29 mouse cellular contexts compared by ENCODE assay signal in genomic region chr12:55377610-55377980, GRCm38 (mm10). TPM values are rescaled to one million over a fixed set of nuclear protein-coding genes. Genes with fewer than 3 reads are reported as not detected.
DNase-seq lines count a peak whose midpoint lies in the region; ATAC-seq lines count a peak whose summit lies in the region.
"Had no signal": no experiment of that assay in that cellular context is flagged by ENCODE, and none has a peak within 500 bp of the region (broad histone marks: within the 10 kb centered on the region; RNA-seq: fewer than 3 reads in every experiment).

No protein-coding gene starts in this region.

- no peak overlapping the region for H3K4me3 ChIP-seq in forebrain, embryonic 11.5 days (ENCODE audit: low read depth, low read length)
- H3K4me3 ChIP-seq in forebrain, embryonic 13.5 days = no peak overlapping the region
- no peak overlapping the region for H3K4me3 ChIP-seq in intestine, embryonic 15.5 days (replicated peaks)
- no peak overlapping the region for H3K4me3 ChIP-seq in stomach, embryonic 14.5 days (ENCODE audit: low read depth, low read length)
- H3K4me3 ChIP-seq: erythroblast, embryonic 14.5 days; forebrain, embryonic 12.5 days; heart, adult 2 months; heart, embryonic 12.5 days; midbrain, embryonic 15.5 days had no signal

- no peak overlapping the region for H3K4me2 ChIP-seq in forebrain, embryonic 11.5 days (ENCODE audit: low read depth, low read length, severe bottlenecking)
- no peak overlapping the region for H3K4me2 ChIP-seq in forebrain, embryonic 13.5 days
- no peak overlapping the region for H3K4me2 ChIP-seq in intestine, embryonic 15.5 days (replicated peaks)
- H3K4me2 ChIP-seq in stomach, embryonic 14.5 days (replicated peaks; ENCODE audit: low read depth, low read length) = no peak overlapping the region
- H3K4me2 ChIP-seq: forebrain, embryonic 12.5 days; heart, embryonic 12.5 days; hindbrain, embryonic 14.5 days; midbrain, embryonic 15.5 days had no signal

- no peaks in the 10 kb centered on the region for H3K27me3 ChIP-seq in forebrain, embryonic 11.5 days (ENCODE audit: control insufficient read depth, insufficient read depth, low read length)
- H3K27me3 ChIP-seq in forebrain, embryonic 13.5 days = no peaks in the 10 kb centered on the region
- H3K27me3 ChIP-seq in intestine, embryonic 15.5 days (replicated peaks) = no peaks in the 10 kb centered on the region
- H3K27me3 ChIP-seq in stomach, embryonic 14.5 days (ENCODE audit: control insufficient read depth, insufficient read depth, low read length) = no peaks in the 10 kb centered on the region
- H3K27me3 ChIP-seq: CH12.LX; forebrain, embryonic 12.5 days; heart, embryonic 12.5 days; midbrain, embryonic 15.5 days had no signal

- H3K9me3 ChIP-seq in forebrain, embryonic 11.5 days (ENCODE audit: control insufficient read depth, low read length) = no peaks in the 10 kb centered on the region
- no peaks in the 10 kb centered on the region for H3K9me3 ChIP-seq in forebrain, embryonic 13.5 days (replicated peaks)
- no peaks in the 10 kb centered on the region for H3K9me3 ChIP-seq in intestine, embryonic 15.5 days
- no peaks in the 10 kb centered on the region for H3K9me3 ChIP-seq in stomach, embryonic 14.5 days (ENCODE audit: control insufficient read depth, low read depth, low read length)
- H3K9me3 ChIP-seq: forebrain, embryonic 12.5 days; heart, embryonic 12.5 days; midbrain, embryonic 15.5 days had no signal

- 78% methylated on average over 6 of the region's 6 CpGs for whole genome bisulfite sequencing in forebrain, embryonic 11.5 days
- 66% methylated on average over 6 of the region's 6 CpGs for WGBS in forebrain, embryonic 13.5 days
- WGBS in intestine, embryonic 15.5 days = 67% methylated on average over 6 of the region's 6 CpGs
- WGBS in stomach, embryonic 14.5 days = 67% methylated on average over 6 of the region's 6 CpGs

- ATAC-seq in forebrain, embryonic 11.5 days (replicated peaks; ENCODE audit: low FRiP score) = no peak
- no peak for ATAC-seq in forebrain, embryonic 13.5 days
- ATAC-seq in intestine, embryonic 15.5 days = peak; percentile 45; the same call in 1 of the 2 replicates
- ATAC-seq in stomach, embryonic 14.5 days (ENCODE audit: insufficient number of reproducible peaks, insufficient read depth, low FRiP score, low read depth) = 0 out of 2 replicates have a peak, but pooled peaks have one; percentile 4
- ATAC-seq: midbrain, embryonic 15.5 days had no signal

- no peaks in the 10 kb centered on the region for H3K36me3 ChIP-seq in forebrain, embryonic 11.5 days (ENCODE audit: control insufficient read depth, insufficient read depth, low read length)
- no peaks in the 10 kb centered on the region; the same call in 1 of the 2 replicates for H3K36me3 ChIP-seq in forebrain, embryonic 13.5 days (ENCODE audit: poor library complexity, severe bottlenecking)
- H3K36me3 ChIP-seq in intestine, embryonic 15.5 days = no peaks in the 10 kb centered on the region
- no peaks in the 10 kb centered on the region for H3K36me3 ChIP-seq in stomach, embryonic 14.5 days (ENCODE audit: control insufficient read depth, insufficient read depth, low read length)
- H3K36me3 ChIP-seq: forebrain, embryonic 12.5 days; midbrain, embryonic 15.5 days had no signal

- peak; percentile 13 for DNase-seq in forebrain, embryonic 11.5 days (ENCODE audit: low spot score)
- DNase-seq in ES-CJ7 (ENCODE audit: low read depth, low spot score) = peak; percentile 85
- DNase-seq in spleen, postnatal 36 days (ENCODE audit: low spot score in 2 of 2) = no peak
- DNase-seq in cerebellum, adult 11-12 months = no peak
- no peak for DNase-seq in cerebellum, adult 18-20 months
- DNase-seq: adrenal gland, postnatal 10 days; cerebellum, adult 11 months; cerebellum, postnatal 14 days; gastrocnemius, postnatal 36 days; heart, adult 2 months; heart, postnatal 4 days; kidney, adult 9 months; kidney, postnatal 10 days; layer of hippocampus, adult 9-11 months; liver; lung, adult 2 months; lung, postnatal 10 days; thymus, adult 18-20 months had no signal

- H3K27ac ChIP-seq in forebrain, embryonic 11.5 days (ENCODE audit: low read depth, low read length) = no peak overlapping the region
- no peak overlapping the region for H3K27ac ChIP-seq in forebrain, embryonic 13.5 days
- H3K27ac ChIP-seq in intestine, embryonic 15.5 days = 0 out of 2 replicates have a peak overlapping the region, but pooled peaks have one; percentile 34
- peak overlapping the region; percentile 22; the same call in 1 of the 2 replicates for H3K27ac ChIP-seq in stomach, embryonic 14.5 days (ENCODE audit: low read length)
- H3K27ac ChIP-seq: forebrain, embryonic 12.5 days; heart, adult 2 months; hindbrain, embryonic 14.5 days; liver, embryonic 14.5 days; macrophage; midbrain, embryonic 15.5 days had no signal

- no peaks in the 10 kb centered on the region for H3K4me1 ChIP-seq in forebrain, embryonic 11.5 days (replicated peaks; ENCODE audit: control insufficient read depth, insufficient read depth, low read length)
- no peaks in the 10 kb centered on the region for H3K4me1 ChIP-seq in forebrain, embryonic 13.5 days
- H3K4me1 ChIP-seq in intestine, embryonic 15.5 days (replicated peaks) = no peaks in the 10 kb centered on the region
- H3K4me1 ChIP-seq in stomach, embryonic 14.5 days (ENCODE audit: control insufficient read depth, insufficient read depth, low read length) = no peaks in the 10 kb centered on the region
- H3K4me1 ChIP-seq: forebrain, embryonic 12.5 days; heart, embryonic 12.5 days; midbrain, embryonic 15.5 days had no signal

- H3K9ac ChIP-seq in forebrain, embryonic 11.5 days (ENCODE audit: low read length) = no peak overlapping the region
- no peak overlapping the region for H3K9ac ChIP-seq in forebrain, embryonic 13.5 days
- H3K9ac ChIP-seq in intestine, embryonic 15.5 days = no peak overlapping the region
- H3K9ac ChIP-seq in stomach, embryonic 14.5 days (replicated peaks; ENCODE audit: low read depth, low read length) = no peak overlapping the region
- H3K9ac ChIP-seq: forebrain, embryonic 12.5 days; heart, embryonic 12.5 days; hindbrain, embryonic 14.5 days; liver, embryonic 14.5 days; midbrain, embryonic 15.5 days had no signal

RNA-seq across cellular contexts. Expression of gene Psma6, which starts 6.4 kb away (rescaled TPM):
- 425 and 448 TPM in 2 replicates for polyA plus RNA-seq in forebrain, embryonic 11.5 days (2014; fragmentation: Nextera tagmentation; extraction: Ambion mirVana)
- polyA plus RNA-seq in forebrain, embryonic 13.5 days (2015; fragmentation: Nextera tagmentation; extraction: Ambion mirVana) = 505 and 510 TPM in 2 replicates
- 413 and 421 TPM in 2 replicates for polyA plus RNA-seq in intestine, embryonic 15.5 days (2015; fragmentation: Nextera tagmentation; extraction: Ambion mirVana)
- 421 and 424 TPM in 2 replicates for polyA plus RNA-seq in stomach, embryonic 14.5 days (2014; fragmentation: Nextera tagmentation; extraction: Ambion mirVana)

Comparison
In these comparisons a context has a peak if more than half of its experiments do, and no peak if none do; other contexts are left out.
1. ATAC-seq: peak in intestine, embryonic 15.5 days (single experiment) and stomach, embryonic 14.5 days (single experiment); none in forebrain, embryonic 11.5 days (single experiment) and forebrain, embryonic 13.5 days (single experiment).
2. DNase-seq: peak in forebrain, embryonic 11.5 days (single experiment) and ES-CJ7 (single experiment); none in spleen, postnatal 36 days (0 of 2), cerebellum, adult 11-12 months (single experiment) and cerebellum, adult 18-20 months (0 of 2).
3. H3K27ac ChIP-seq: peak in intestine, embryonic 15.5 days (single experiment) and stomach, embryonic 14.5 days (single experiment); none in forebrain, embryonic 11.5 days (single experiment) and forebrain, embryonic 13.5 days (single experiment).